Mouse (Mus musculus): Measurements from ENCODE around the gene Park7. TPM values are rescaled to one million over a fixed set of nuclear protein-coding genes. Genes with fewer than 3 reads are reported as not detected.
"Not testable (repeated sequence)": the region's sequence is repeated elsewhere in the genome, so short reads cannot be mapped to it uniquely, and the experiment has no call there.

Gene Park7
- polyA plus RNA-seq, 1 experiment from 2014 or later: 379 TPM

DNA sequence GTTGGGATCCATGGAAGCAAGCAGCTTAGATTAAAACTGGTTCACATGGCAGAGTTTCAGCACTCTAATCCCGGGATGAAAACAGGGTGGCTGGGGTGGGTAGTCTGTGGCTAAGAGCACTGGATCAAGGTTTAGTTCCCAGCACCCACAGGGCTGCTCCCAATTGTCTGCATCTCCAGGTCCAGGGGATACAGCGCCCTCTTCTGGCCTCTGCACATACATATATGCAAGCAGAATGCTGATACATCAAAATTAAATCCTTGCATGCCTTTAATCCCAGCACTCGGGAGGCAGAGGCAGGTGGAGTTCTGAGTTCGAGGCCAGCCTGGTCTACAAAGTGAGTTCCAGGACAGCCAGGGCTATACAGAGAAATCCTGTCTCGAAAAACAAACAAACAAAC, 5.7 kb downstream of the Park7 start:
- H3K4me3 ChIP-seq (replicated peaks); H3K27ac ChIP-seq; H3K9me3 ChIP-seq; ATAC-seq (ENCODE audit: low FRiP score); H3K27me3 ChIP-seq: not testable (repeated sequence)
- Histone ChIP-seq H3K4me1 (peaks cover 23% of the 10 kb centered on the region), H3K4me2 (peak overlapping the region; percentile 82; the same call in 1 of the 2 replicates), H3K36me3 (replicated peaks) (peaks cover 23% of the 10 kb centered on the region), H3K9ac (peak overlapping the region; percentile 96; the same call in 1 of the 2 replicates)
- 74% methylated on average over 5 of the region's 5 CpGs for WGBS

DNA sequence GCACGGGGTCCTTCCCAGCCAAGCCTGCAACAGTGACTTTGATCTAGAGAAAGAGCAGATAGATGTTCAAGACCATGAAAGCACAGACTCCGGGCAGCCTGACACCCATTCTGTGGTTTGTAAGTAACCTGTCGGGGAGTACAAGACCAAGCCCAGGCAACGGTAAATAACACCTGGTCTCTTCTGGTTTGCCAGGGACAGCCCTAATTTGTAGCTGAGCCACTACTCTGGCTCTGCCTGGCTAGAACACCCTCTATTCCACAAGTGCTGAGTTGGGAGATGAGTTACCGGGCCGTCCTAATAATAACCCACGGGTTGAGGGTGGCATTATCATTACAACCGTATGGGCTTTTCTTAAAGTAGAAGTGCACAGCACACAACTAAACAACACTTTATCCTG, 7.1 kb downstream of the Park7 start:
- H3K4me2 ChIP-seq: no peak overlapping the region
- H3K9ac ChIP-seq: no peak overlapping the region
- H3K36me3 ChIP-seq (replicated peaks): peaks cover 37% of the 10 kb centered on the region
- WGBS: 97% methylated on average over 8 of the region's 8 CpGs
- H3K4me1 ChIP-seq: peaks cover 16% of the 10 kb centered on the region
- no peak overlapping the region for H3K4me3 ChIP-seq (replicated peaks)
- no peak overlapping the region for H3K27ac ChIP-seq
- ATAC-seq (ENCODE audit: low FRiP score): no peak
- no peaks in the 10 kb centered on the region for H3K9me3 ChIP-seq
- H3K27me3 ChIP-seq: no peaks in the 10 kb centered on the region

- no peak overlapping the region for H3K9ac ChIP-seq
Measured at GRCm38 (mm10) chr4:150903091-150903742, 11.0 kb downstream of the Park7 start.

DNA sequence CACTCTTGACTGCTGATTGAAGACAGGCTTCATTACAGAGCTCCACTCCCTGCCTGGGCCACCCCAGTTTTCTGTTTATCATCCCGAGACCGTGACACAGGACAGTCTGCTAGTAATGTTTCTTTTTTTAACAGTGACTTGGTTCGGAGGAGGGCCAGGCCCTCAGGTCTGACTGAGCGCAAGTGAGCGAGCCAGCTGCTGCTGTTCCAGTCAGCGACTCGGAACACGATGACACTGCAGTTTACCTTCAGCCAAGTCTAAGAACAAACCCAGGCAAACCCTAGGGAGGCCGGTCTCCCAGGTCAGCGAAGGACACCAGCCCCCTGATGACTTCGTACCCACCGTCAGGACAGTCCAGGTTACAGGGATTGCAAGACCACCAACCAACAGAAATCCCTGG, 12.2 kb downstream of the Park7 start:
- no peaks in the 10 kb centered on the region for H3K9me3 ChIP-seq
- H3K9ac ChIP-seq: no peak overlapping the region
- peaks cover 82% of the 10 kb centered on the region for H3K36me3 ChIP-seq (replicated peaks)
- no peak overlapping the region for H3K4me3 ChIP-seq (replicated peaks)
- WGBS: 94% methylated on average over 12 of the region's 12 CpGs
- no peaks in the 10 kb centered on the region for H3K27me3 ChIP-seq
- H3K4me2 ChIP-seq: no peak overlapping the region
- H3K27ac ChIP-seq: no peak overlapping the region
- ATAC-seq (ENCODE audit: low FRiP score): no peak
- H3K4me1 ChIP-seq: no peaks in the 10 kb centered on the region

More at GRCm38 (mm10) chr4:150903091-150903742, 11.0 kb downstream of the Park7 start:
- H3K36me3 ChIP-seq (replicated peaks): peaks cover 70% of the 10 kb centered on the region
- H3K9me3 ChIP-seq: no peaks in the 10 kb centered on the region
- H3K27ac ChIP-seq: no peak overlapping the region
- H3K27me3 ChIP-seq: no peaks in the 10 kb centered on the region
- H3K4me3 ChIP-seq (replicated peaks): no peak overlapping the region
- no peak for ATAC-seq (ENCODE audit: low FRiP score)
- no peak overlapping the region for H3K4me2 ChIP-seq
- peaks cover 8% of the 10 kb centered on the region for H3K4me1 ChIP-seq
- WGBS: 94% methylated on average over 14 of the region's 14 CpGs

- H3K36me3 ChIP-seq (replicated peaks): peaks cover 86% of the 10 kb centered on the region
- 63% methylated on average over 9 of the region's 9 CpGs for WGBS
- no peak overlapping the region for H3K9ac ChIP-seq
Measured at GRCm38 (mm10) chr4:150901651-150902050, 12.6 kb downstream of the Park7 start.

DNA sequence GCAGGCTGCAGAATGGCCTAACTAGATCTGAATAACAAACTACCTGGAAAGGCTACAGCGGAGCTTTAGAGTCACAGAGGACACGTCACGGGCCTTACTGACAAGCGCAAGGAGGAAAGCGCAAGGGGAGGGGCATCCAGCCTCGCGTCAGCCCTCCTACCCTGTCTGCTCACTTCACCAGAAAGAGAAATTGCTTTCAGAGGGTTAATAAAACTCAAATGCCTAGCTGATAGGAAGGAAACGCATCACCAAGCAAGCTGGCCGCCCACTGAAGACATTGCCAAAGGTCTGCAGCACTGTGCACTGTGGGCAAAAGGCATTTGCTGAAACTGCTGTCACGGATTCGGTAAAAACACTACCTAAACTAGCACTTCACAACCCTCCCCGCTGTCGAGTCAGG, 13.8 kb downstream of the Park7 start:
- 95% methylated on average over 13 of the region's 13 CpGs for WGBS
- ATAC-seq (ENCODE audit: low FRiP score): no peak
- Histone ChIP-seq H3K9me3 (no peaks in the 10 kb centered on the region), H3K27me3 (no peaks in the 10 kb centered on the region), H3K36me3 (replicated peaks) (peaks cover 88% of the 10 kb centered on the region), H3K4me3 (replicated peaks) (no peak overlapping the region), H3K27ac (no peak overlapping the region), H3K4me1 (no peaks in the 10 kb centered on the region), H3K4me2 (no peak overlapping the region), H3K9ac (no peak overlapping the region)

More at GRCm38 (mm10) chr4:150901651-150902050, 12.6 kb downstream of the Park7 start:
- Histone ChIP-seq H3K4me1 (no peaks in the 10 kb centered on the region), H3K4me2 (no peak overlapping the region), H3K27ac (no peak overlapping the region), H3K9me3 (no peaks in the 10 kb centered on the region), H3K4me3 (replicated peaks) (no peak overlapping the region), H3K27me3 (no peaks in the 10 kb centered on the region)
- ATAC-seq (ENCODE audit: low FRiP score): no peak; the same call in 1 of the 2 replicates

DNA sequence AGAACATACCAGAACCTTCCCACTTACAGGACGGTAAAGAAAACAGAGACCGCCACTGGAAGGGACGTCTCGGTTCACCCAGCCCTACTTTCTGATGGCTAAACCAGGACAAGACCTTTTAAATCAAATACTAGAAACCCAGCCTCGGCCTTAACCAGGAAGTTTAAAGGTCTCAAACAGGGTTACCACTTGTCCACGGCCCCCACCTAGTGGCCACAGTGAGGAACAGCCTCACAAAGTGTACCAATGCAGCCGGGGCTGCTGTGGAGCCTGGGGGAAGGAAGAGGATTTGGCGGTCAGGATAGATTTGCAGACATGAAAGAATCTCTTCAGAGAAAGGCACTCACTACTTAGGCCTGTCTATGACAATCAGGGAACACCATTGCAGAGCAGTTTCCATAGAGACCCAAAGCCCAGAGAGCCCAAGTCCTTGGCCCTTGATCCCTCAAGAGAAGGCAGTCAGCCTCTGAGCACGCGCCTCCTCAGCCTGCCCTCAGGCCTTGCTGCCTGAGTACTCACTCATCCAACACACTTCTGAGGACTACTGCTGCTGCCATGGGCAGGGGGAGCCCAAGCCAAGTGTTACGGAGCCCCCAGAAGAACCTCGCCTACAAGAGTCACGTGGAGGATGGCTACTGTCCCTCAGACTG, 15.4 kb downstream of the Park7 start:
- peaks cover 76% of the 10 kb centered on the region for H3K36me3 ChIP-seq (replicated peaks)
- no peaks in the 10 kb centered on the region for H3K27me3 ChIP-seq
- no peak overlapping the region for H3K4me2 ChIP-seq
- H3K4me3 ChIP-seq (replicated peaks): no peak overlapping the region
- 65% methylated on average over 13 of the region's 13 CpGs for WGBS
- no peak for ATAC-seq (ENCODE audit: low FRiP score)
- no peaks in the 10 kb centered on the region for H3K9me3 ChIP-seq
- no peak overlapping the region for H3K9ac ChIP-seq
- no peaks in the 10 kb centered on the region for H3K4me1 ChIP-seq
- no peak overlapping the region for H3K27ac ChIP-seq

DNA sequence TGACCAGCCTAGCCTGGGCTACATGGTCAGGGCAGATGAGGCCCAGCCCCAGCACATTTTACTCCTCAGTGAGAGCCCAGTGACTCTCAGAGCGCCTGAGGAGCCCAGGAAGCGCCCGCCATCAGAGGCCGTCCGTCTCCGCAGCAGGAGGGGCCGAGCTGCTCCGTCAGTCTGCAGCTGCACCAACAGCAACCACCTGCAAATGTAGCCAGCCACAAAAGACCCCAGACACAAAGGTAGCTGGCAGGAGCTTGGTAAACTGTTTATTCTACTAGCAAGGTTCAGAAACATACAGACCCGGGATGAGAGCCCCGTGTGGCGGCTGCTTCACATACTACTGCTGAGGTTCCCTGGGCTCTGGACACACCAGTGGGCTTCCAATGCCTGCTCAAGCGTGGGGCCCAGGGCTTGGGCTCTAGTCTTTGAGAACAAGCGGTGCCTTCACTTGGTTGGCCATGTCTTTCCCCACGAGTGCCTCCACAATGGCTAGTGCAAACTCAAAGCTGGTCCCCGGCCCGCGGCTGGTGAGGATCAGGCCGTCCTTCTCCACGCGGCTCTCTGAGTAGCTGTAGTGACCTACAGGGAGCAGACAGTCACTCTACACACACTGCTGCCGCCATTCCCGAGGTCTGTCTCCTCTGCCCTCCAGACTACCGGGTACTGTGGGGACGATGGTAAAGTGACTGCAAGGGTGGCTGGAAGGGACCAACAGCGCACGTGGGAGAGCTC, 17.2 kb downstream of the Park7 start:
- H3K27me3 ChIP-seq: no peaks in the 10 kb centered on the region
- H3K27ac ChIP-seq: no peak overlapping the region
- no peaks in the 10 kb centered on the region for H3K4me1 ChIP-seq
- H3K36me3 ChIP-seq (replicated peaks): peaks cover 58% of the 10 kb centered on the region
- 94% methylated on average over 26 of the region's 26 CpGs for WGBS
- H3K4me2 ChIP-seq: no peak overlapping the region
- H3K9me3 ChIP-seq: no peaks in the 10 kb centered on the region
- no peak overlapping the region for H3K9ac ChIP-seq
- no peak for ATAC-seq (ENCODE audit: low FRiP score)
- H3K4me3 ChIP-seq (replicated peaks): no peak overlapping the region

DNA sequence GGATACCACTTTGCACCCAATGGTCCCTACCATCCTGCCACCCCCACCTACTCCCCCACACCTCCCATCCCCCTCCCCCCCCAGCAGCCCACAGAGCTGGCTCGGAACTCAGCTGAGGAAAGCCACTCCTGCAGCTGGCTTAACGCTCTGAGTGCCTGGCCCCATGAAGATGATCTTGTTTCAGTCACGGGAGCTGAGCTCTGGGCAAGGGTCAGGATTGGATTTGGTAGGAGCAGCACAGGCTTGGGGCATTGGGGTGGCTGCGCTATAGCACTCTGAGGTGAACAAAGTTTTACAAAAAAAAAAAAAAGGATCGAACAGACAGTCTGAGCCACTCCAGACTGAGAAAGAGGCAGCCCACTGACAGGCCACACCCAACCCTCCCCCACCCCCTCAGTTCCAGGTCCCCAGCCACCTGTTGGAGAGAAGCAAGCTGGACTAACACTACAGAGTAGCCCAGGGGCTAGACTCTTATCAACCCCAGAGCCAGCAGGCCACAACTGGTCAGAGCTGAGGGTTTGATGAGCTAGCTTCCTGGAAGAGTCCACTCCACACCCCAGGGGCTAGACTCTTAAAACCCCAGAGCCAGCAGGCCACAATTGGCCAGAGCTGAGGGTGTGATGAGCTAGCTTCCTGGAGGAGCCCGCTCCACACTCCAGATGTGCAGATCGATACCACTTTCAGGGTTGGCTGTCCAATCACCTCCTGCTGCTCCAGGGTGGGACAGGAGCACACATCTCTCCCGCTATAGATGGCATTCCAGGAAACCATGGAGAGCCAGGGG, 19.3 kb downstream of the Park7 start:
- no peak overlapping the region for H3K27ac ChIP-seq
- no peak overlapping the region for H3K4me2 ChIP-seq
- no peaks in the 10 kb centered on the region for H3K4me1 ChIP-seq
- no peak overlapping the region for H3K4me3 ChIP-seq (replicated peaks)
- H3K27me3 ChIP-seq: no peaks in the 10 kb centered on the region
- H3K9ac ChIP-seq: no peak overlapping the region
- 74% methylated on average over 8 of the region's 8 CpGs for WGBS
- ATAC-seq (ENCODE audit: low FRiP score): no peak
- peaks cover 37% of the 10 kb centered on the region for H3K36me3 ChIP-seq (replicated peaks)
- no peaks in the 10 kb centered on the region for H3K9me3 ChIP-seq

DNA sequence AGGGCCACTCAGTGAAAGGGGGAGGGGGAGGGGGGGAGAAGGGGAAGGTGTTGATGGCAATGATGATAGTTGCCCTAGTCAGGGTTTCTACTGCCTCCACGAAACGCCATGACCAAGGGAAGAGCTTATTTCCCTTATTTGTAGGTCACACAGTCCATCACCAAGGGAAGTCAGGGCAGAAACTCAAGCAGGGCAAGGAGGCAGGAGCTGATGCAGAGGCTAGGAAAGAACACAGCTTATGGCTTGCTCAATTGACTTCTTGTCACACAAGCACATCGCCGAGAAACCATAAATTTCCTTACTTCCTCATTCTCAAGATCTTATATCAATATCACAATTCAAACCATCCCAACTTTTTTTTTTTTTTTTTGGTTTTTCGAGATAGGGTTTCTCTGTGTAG, 22.9 kb downstream of the Park7 start:
- H3K27ac ChIP-seq: no peak overlapping the region
- H3K36me3 ChIP-seq (replicated peaks): peaks cover 7% of the 10 kb centered on the region; the same call in 1 of the 2 replicates
- H3K4me2 ChIP-seq: no peak overlapping the region
- no peak overlapping the region for H3K4me3 ChIP-seq (replicated peaks)
- H3K4me1 ChIP-seq: no peaks in the 10 kb centered on the region
- no peak overlapping the region for H3K9ac ChIP-seq
- no peaks in the 10 kb centered on the region for H3K27me3 ChIP-seq
- 88% methylated on average over 5 of the region's 5 CpGs for WGBS
- ATAC-seq (ENCODE audit: low FRiP score): no peak
- no peaks in the 10 kb centered on the region for H3K9me3 ChIP-seq

- H3K36me3 ChIP-seq (replicated peaks): no peaks in the 10 kb centered on the region
- H3K4me2 ChIP-seq: no peak overlapping the region
- ATAC-seq (ENCODE audit: low FRiP score): no peak
- no peaks in the 10 kb centered on the region for H3K9me3 ChIP-seq
- no peak overlapping the region for H3K27ac ChIP-seq
- no peak overlapping the region for H3K4me3 ChIP-seq (replicated peaks)
- no peaks in the 10 kb centered on the region for H3K27me3 ChIP-seq
- H3K4me1 ChIP-seq: no peaks in the 10 kb centered on the region
- H3K9ac ChIP-seq: no peak overlapping the region
- WGBS: 72% methylated on average over 13 of the region's 13 CpGs
Measured at GRCm38 (mm10) chr4:150889955-150890315, 24.3 kb downstream of the Park7 start.

All from forebrain, embryonic 12.5 days (tissue).